Comparison of ENCODE assay signal across 8 mouse cellular contexts in genomic region chr16:92825908-92826650, GRCm38 (mm10). TPM values are rescaled to one million over a fixed set of nuclear protein-coding genes. Genes with fewer than 3 reads are reported as not detected.
A peak's percentile ranks its signal among the peaks of the same experiment; 100 is the strongest.
DNase-seq lines count a peak whose midpoint lies in the region; ATAC-seq lines count a peak whose summit lies in the region.

Gene Runx1 (minus strand): TSS chr16:92826149.

- peaks cover 40% of the 10 kb centered on the region for H3K4me1 ChIP-seq in heart, embryonic 13.5 days

- peaks cover 92% of the 10 kb centered on the region for H3K27me3 ChIP-seq in heart, embryonic 13.5 days (replicated peaks)

- ATAC-seq in CD4-positive, CD25-positive, alpha-beta regulatory T cell, adult 4 months = peak; percentile 78
- ATAC-seq in heart, embryonic 13.5 days (ENCODE audit: extremely low read depth, insufficient number of reproducible peaks, low FRiP score, low TSS enrichment) = no peak

- peak within 1 kb of the TSS; percentile 22; the same call in 1 of the 2 replicates for H3K4me2 ChIP-seq in heart, embryonic 13.5 days

- no peak within 1 kb of the TSS for H3K27ac ChIP-seq in heart, embryonic 13.5 days (replicated peaks)

- peak; percentile 8 to 14 for DNase-seq in frontal cortex, adult 2 months (ENCODE audit: extremely low spot score in 1 of 2, low spot score in 1 of 2)
- DNase-seq in frontal cortex, postnatal 25 days (ENCODE audit: low spot score in 2 of 2) = no peak
- DNase-seq in lung, postnatal 4 days = peak; percentile 45 to 63
- peak; percentile 84 for DNase-seq in thymus, postnatal 25 days
- DNase-seq in cerebellum, postnatal 25 days = no peak
- DNase-seq in urinary bladder, postnatal 25 days (ENCODE audit: low spot score) = no peak

- H3K4me3 ChIP-seq in heart, embryonic 13.5 days = peak within 1 kb of the TSS; percentile 22

- no peaks in the 10 kb centered on the region for H3K36me3 ChIP-seq in heart, embryonic 13.5 days

- 79% methylated on average over 11 of the region's 11 CpGs for WGBS in heart, embryonic 13.5 days

- no peaks in the 10 kb centered on the region for H3K9me3 ChIP-seq in heart, embryonic 13.5 days

- H3K9ac ChIP-seq in heart, embryonic 13.5 days = peak within 1 kb of the TSS; percentile 13

RNA-seq across cellular contexts. Expression of gene Runx1, which starts in this region (rescaled TPM):
- 0.80 and 0.97 TPM in 2 replicates for polyA plus RNA-seq in frontal cortex, adult 2 months (2012; rRNA removed)
- 10 to 100 TPM; 40.2 to 41.6 TPM for polyA plus RNA-seq in CD4-positive, CD25-positive, alpha-beta regulatory T cell, adult 4 months (2017; shearing (Covaris generic))
- 1.1 TPM in 2 replicates for polyA plus RNA-seq in heart, embryonic 13.5 days (2015; fragmentation: Nextera tagmentation; extraction: Ambion mirVana)

Comparison
In these comparisons a context has a peak if more than half of its experiments do, and no peak if none do; other contexts are left out.
1. RNA of gene Runx1 (polyA plus RNA-seq): 40.2 to 41.6 TPM in CD4-positive, CD25-positive, alpha-beta regulatory T cell, adult 4 months; 1.1 TPM in heart, embryonic 13.5 days and 0.80 to 0.97 TPM in frontal cortex, adult 2 months; every median in the first group is over 10 times any median in the second.
2. Peak in DNase-seq in frontal cortex, adult 2 months; RNA of the gene not detected or under 1 TPM.
3. DNase-seq: peak in lung, postnatal 4 days (2 of 2) and thymus, postnatal 25 days (single experiment); none in frontal cortex, postnatal 25 days (0 of 2), cerebellum, postnatal 25 days (0 of 2) and urinary bladder, postnatal 25 days (single experiment).